In the genomic region with DNA sequence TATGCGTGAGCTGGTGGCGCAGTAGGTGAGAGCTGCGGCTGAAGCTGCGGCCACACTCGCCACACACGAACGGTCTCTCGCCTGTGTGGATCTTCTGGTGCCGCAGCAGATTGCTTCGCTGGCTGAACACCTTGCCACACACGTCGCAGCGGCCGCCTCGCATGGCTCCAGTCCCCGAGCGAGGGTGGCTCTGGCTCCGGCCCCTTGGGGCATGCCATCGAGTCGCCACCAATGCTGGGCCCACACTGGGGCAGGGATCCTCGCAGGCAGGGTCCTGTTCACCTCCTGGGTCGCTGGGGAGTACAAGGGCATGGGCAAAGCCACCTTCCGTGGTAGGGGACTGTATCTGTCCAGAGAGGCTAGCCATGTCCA, we compare ENCODE assay signal across 8 mouse cellular contexts. TPM values are rescaled to one million over a fixed set of nuclear protein-coding genes. Genes with fewer than 3 reads are reported as not detected.
DNase-seq lines count a peak whose midpoint lies in the region; ATAC-seq and TF ChIP-seq lines count a peak whose summit lies in the region.

No protein-coding gene starts in this region.

- TF ChIP-seq POLR2A in spleen, adult 2 months (IDR thresholded peaks at IDR 0.05; ENCODE audit: low read depth, low read length): no peak

- H3K4me3 ChIP-seq in spleen, adult 2 months (ENCODE audit: extremely low read depth, insufficient read depth, insufficient read length): peak overlapping the region; percentile 38; the same call in 1 of the 2 replicates
- H3K4me3 ChIP-seq in limb, embryonic 15.5 days: peak overlapping the region; percentile 46
- H3K4me3 ChIP-seq in stomach, embryonic 16.5 days (replicated peaks; ENCODE audit: low read length): peak overlapping the region; percentile 53

- intact Hi-C loops in heart, postnatal 36 days (cut with DNase I): no loop called here

- H3K4me2 ChIP-seq in limb, embryonic 15.5 days: peak overlapping the region; percentile 97
- peak overlapping the region; percentile 97 for H3K4me2 ChIP-seq in stomach, embryonic 16.5 days (ENCODE audit: low read depth, low read length)

- no peak overlapping the region for H3K27ac ChIP-seq in spleen, adult 2 months (ENCODE audit: insufficient read depth, low read length)
- H3K27ac ChIP-seq in limb, embryonic 15.5 days: no peak overlapping the region
- no peak overlapping the region for H3K27ac ChIP-seq in stomach, embryonic 16.5 days (ENCODE audit: low read length)

- no peak for TF ChIP-seq CTCF in spleen, adult 2 months (IDR thresholded peaks at IDR 0.05; ENCODE audit: extremely low read depth, insufficient read depth, insufficient read length, insufficient replicate concordance)

- no peaks in the 10 kb centered on the region for H3K36me3 ChIP-seq in spleen, adult 2 months (ENCODE audit: control insufficient read depth, insufficient read depth, low read length)
- H3K36me3 ChIP-seq in limb, embryonic 15.5 days: no peaks in the 10 kb centered on the region
- H3K36me3 ChIP-seq in stomach, embryonic 16.5 days (ENCODE audit: control insufficient read depth, insufficient read depth, low read length): no peaks in the 10 kb centered on the region

- WGBS in spleen, adult 2 months: 9% methylated on average over 23 of the region's 23 CpGs
- WGBS in limb, embryonic 15.5 days: 2% methylated on average over 23 of the region's 23 CpGs
- 3% methylated on average over 23 of the region's 23 CpGs for WGBS in stomach, embryonic 16.5 days

- no peaks in the 10 kb centered on the region for H3K9me3 ChIP-seq in limb, embryonic 15.5 days
- H3K9me3 ChIP-seq in stomach, embryonic 16.5 days (replicated peaks; ENCODE audit: control insufficient read depth, low read length): peaks cover 11% of the 10 kb centered on the region; the same call in 1 of the 2 replicates

- peaks cover 13% of the 10 kb centered on the region for H3K27me3 ChIP-seq in spleen, adult 2 months (ENCODE audit: control insufficient read depth, insufficient read depth, low read length)
- H3K27me3 ChIP-seq in limb, embryonic 15.5 days: peaks cover 51% of the 10 kb centered on the region
- peaks cover 30% of the 10 kb centered on the region for H3K27me3 ChIP-seq in stomach, embryonic 16.5 days (ENCODE audit: control insufficient read depth, insufficient read depth, low read length)

- H3K9ac ChIP-seq in limb, embryonic 15.5 days: peak overlapping the region; percentile 64; the same call in 1 of the 2 replicates
- peak overlapping the region; percentile 71 for H3K9ac ChIP-seq in stomach, embryonic 16.5 days (ENCODE audit: low read length)

- peak; percentile 87 for DNase-seq in heart, adult 11 months
- no peak for DNase-seq in heart, postnatal 36 days
- DNase-seq in spleen, adult 2 months (ENCODE audit: low read depth in 1 of 2, low spot score in 2 of 2): no peak
- DNase-seq in spleen, adult 18-20 months: no peak
- DNase-seq in adrenal gland, postnatal 10 days: no peak
- DNase-seq in MN1 (ENCODE audit: low spot score): no peak

- ATAC-seq in limb, embryonic 15.5 days (ENCODE audit: insufficient number of reproducible peaks, low FRiP score, low TSS enrichment, low read depth): no peak
- ATAC-seq in stomach, embryonic 16.5 days (ENCODE audit: insufficient read depth, low FRiP score): peak; percentile 8; the same call in 1 of the 2 replicates

- peaks cover 13% of the 10 kb centered on the region for H3K4me1 ChIP-seq in spleen, adult 2 months (ENCODE audit: control insufficient read depth, insufficient read depth, insufficient read length)
- H3K4me1 ChIP-seq in limb, embryonic 15.5 days: peaks cover 16% of the 10 kb centered on the region
- peaks cover 11% of the 10 kb centered on the region for H3K4me1 ChIP-seq in stomach, embryonic 16.5 days (ENCODE audit: control insufficient read depth, insufficient read depth, low read length)

RNA-seq across cellular contexts. Expression of a gene that starts 6.2 kb away (rescaled TPM):
- total RNA-seq in heart, postnatal 36 days (2021): 100 to 1,000 TPM; 198 to 199 TPM
- 62.7 and 90.8 TPM in 2 replicates for polyA plus RNA-seq in spleen, adult 2 months (2012; rRNA removed)
- polyA plus RNA-seq in limb, embryonic 15.5 days (2015; fragmentation: Nextera tagmentation; extraction: Ambion mirVana): 102 and 104 TPM in 2 replicates
- 21.4 and 22.1 TPM in 2 replicates for polyA plus RNA-seq in stomach, embryonic 16.5 days (2015; fragmentation: Nextera tagmentation; extraction: Ambion mirVana)
- total RNA-seq in adrenal gland, postnatal 10 days (2021): 100 to 1,000 TPM; 175 to 186 TPM

RNA-seq across cellular contexts. Expression of a gene that starts 9.6 kb away (rescaled TPM):
- 100 to 1,000 TPM; 124 to 136 TPM for total RNA-seq in heart, postnatal 36 days (2021)
- 40.2 and 41.1 TPM in 2 replicates for polyA plus RNA-seq in spleen, adult 2 months (2012; rRNA removed)
- 179 and 185 TPM in 2 replicates for polyA plus RNA-seq in limb, embryonic 15.5 days (2015; fragmentation: Nextera tagmentation; extraction: Ambion mirVana)
- polyA plus RNA-seq in stomach, embryonic 16.5 days (2015; fragmentation: Nextera tagmentation; extraction: Ambion mirVana): 189 and 190 TPM in 2 replicates
- 100 to 1,000 TPM; 165 to 169 TPM for total RNA-seq in adrenal gland, postnatal 10 days (2021)

RNA-seq across cellular contexts. Expression of a gene that starts 10.3 kb away (rescaled TPM):
- under 1 TPM; 0.47 to 0.60 TPM for total RNA-seq in heart, postnatal 36 days (2021)
- 0.76 and 1.1 TPM in 2 replicates for polyA plus RNA-seq in spleen, adult 2 months (2012; rRNA removed)
- polyA plus RNA-seq in limb, embryonic 15.5 days (2015; fragmentation: Nextera tagmentation; extraction: Ambion mirVana): 2.5 and 3.7 TPM in 2 replicates
- 2.5 and 2.7 TPM in 2 replicates for polyA plus RNA-seq in stomach, embryonic 16.5 days (2015; fragmentation: Nextera tagmentation; extraction: Ambion mirVana)
- total RNA-seq in adrenal gland, postnatal 10 days (2021): 1 to 10 TPM; 2.1 to 4.9 TPM

RNA-seq across cellular contexts. Expression of a gene that starts 34.4 kb away (rescaled TPM):
- 1 to 10 TPM; 7.9 to 8.8 TPM for total RNA-seq in heart, postnatal 36 days (2021)
- 24.5 and 34.5 TPM in 2 replicates for polyA plus RNA-seq in spleen, adult 2 months (2012; rRNA removed)
- polyA plus RNA-seq in limb, embryonic 15.5 days (2015; fragmentation: Nextera tagmentation; extraction: Ambion mirVana): 23.7 and 25.2 TPM in 2 replicates
- polyA plus RNA-seq in stomach, embryonic 16.5 days (2015; fragmentation: Nextera tagmentation; extraction: Ambion mirVana): 18.4 and 20.2 TPM in 2 replicates
- 10 to 100 TPM; 11.3 to 13.6 TPM for total RNA-seq in adrenal gland, postnatal 10 days (2021)

RNA-seq across cellular contexts. Expression of a gene that starts 45.3 kb away (rescaled TPM):
- 10 to 100 TPM; 83.3 to 95.8 TPM for total RNA-seq in heart, postnatal 36 days (2021)
- polyA plus RNA-seq in spleen, adult 2 months (2012; rRNA removed): 272 TPM in 2 replicates
- polyA plus RNA-seq in limb, embryonic 15.5 days (2015; fragmentation: Nextera tagmentation; extraction: Ambion mirVana): 189 and 243 TPM in 2 replicates
- polyA plus RNA-seq in stomach, embryonic 16.5 days (2015; fragmentation: Nextera tagmentation; extraction: Ambion mirVana): 122 and 130 TPM in 2 replicates
- total RNA-seq in adrenal gland, postnatal 10 days (2021): 100 to 1,000 TPM; 218 to 247 TPM
